Mouse (Mus musculus): ENCODE results near the gene H2-M10.2.
"Not testable (repeated sequence)": the region's sequence is repeated elsewhere in the genome, so short reads cannot be mapped to it uniquely, and the experiment has no call there.

Gene H2-M10.2

GRCm38 (mm10) chr17:36252250-36252876 lies 33.9 kb downstream of the H2-M10.2 start:
- no peak for DNase-seq (ENCODE audit: low read depth, low spot score)

- no peak for DNase-seq (ENCODE audit: low read depth, low spot score)
Measured at GRCm38 (mm10) chr17:36248886-36249285, 37.4 kb downstream of the H2-M10.2 start.

GRCm38 (mm10) chr17:36245741-36246140 lies 40.5 kb downstream of the H2-M10.2 start:
- DNase-seq (ENCODE audit: low read depth, low spot score), result no peak

DNA sequence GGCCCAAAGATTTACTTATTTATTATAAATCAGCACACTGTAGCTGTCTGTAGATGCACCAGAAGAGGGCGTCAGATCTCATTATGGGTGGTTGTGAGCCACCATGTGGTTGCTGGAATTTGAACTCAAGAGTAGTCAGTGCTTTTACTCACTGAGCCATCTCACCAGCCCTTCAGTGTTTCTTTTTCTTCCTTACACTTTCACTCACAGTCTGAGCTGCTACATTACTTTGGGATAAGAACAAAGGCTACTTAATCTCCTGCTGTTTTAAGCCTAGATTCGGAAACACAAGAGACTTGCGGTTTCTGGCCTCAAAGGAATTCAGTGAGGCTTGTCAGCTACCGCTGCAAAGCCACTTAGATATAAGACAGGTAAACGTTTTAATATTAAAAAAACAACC lies 42.3 kb downstream of the H2-M10.2 start:
- no peak for DNase-seq (ENCODE audit: low read depth, low spot score)

- no peak for DNase-seq (ENCODE audit: low read depth, low spot score)
Measured at GRCm38 (mm10) chr17:36240637-36241213, 45.6 kb downstream of the H2-M10.2 start.

DNA sequence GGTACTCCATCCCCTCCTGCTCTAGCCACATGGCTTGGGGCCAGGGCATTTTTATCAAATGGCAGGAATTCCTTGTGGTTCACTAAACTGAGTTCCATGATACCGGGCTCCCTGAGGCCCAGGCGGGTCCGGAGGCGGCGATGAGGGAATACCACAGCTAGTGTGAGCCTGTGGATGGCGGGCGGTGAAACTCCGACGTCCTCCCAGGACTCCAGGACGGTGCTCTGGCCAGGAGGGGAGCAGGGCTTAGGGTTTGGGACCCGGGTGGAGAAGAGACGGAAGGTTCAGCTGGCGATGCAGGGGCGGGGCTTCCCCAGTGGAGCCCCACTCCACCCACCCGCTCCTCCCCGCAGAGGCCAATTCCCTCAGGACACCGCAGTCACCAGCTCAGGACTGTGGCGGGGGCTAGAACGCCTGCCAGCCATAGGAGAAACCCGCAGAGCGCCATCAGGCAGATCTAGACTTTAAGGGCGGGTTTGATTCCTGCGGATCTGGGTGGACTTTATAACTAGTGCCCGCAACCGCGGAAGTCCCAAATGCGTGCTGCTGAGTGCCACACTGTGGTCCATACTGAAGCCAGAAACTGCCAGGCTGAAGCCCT lies 48.9 kb downstream of the H2-M10.2 start:
- DNase-seq (ENCODE audit: low read depth, low spot score), result no peak

DNA sequence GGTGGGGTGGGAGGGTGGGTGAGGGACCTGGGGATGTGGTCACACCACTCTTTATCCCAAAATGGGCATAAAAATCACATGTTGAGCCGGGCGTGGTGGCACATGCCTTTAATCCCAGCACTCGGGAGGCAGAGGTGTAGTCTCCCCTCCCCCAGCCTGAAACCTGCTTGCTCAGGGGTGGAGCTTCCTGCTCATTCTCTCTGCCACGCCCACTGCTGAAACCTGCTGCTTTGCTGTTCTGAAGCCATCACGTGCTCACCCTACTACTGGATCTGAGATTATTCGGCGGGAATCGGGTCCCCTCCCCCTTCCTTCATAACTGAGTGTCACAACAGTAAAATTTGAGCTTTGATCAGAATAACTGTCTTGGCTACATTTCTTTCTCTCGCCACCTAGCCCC lies 51.0 kb downstream of the H2-M10.2 start:
- DNase-seq (ENCODE audit: low read depth, low spot score), result not testable (repeated sequence)

Measured in retina, adult 2 months (tissue).